Mouse (Mus musculus): ENCODE data around the gene Ptpn20.
A peak's percentile ranks its signal among the peaks of the same experiment; 100 is the strongest.

DNA sequence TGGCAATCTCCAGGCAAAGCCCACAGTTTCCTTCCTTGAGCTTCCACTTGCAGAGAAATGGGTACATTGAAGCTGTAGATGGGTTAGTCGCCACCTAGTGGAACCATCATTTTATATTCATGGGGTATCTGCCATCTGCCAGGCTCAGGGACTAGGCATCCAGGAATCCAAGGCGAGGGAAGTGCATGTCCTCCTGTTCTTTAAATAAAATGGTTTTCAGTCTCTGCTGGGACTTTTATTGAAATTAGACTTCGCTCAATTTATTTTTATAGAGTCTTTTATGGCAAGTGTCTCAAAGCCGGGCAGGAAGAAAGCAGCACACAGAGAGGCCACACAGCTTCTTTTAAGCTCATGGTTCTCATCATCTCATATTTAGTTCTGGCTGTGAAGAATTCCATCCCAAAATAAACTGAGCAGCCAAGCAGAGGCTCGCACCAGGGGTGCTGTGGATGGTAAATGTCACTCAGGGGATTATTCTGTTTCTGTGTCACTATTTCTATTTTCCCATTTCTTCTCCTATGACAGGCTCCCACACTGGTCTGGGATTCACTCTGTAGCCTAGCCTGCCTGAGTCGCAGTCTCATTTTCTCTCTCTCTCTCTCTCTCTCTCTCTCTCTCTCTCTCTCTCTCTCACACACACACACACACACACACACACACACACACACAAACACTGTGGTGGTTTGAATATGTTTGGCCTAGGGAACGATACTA is 9.1 kb upstream of the Ptpn20 start:
- peak; percentile 8; the same call in 1 of the 2 replicates for TF ChIP-seq CTCF (IDR thresholded peaks at IDR 0.05; ENCODE audit: low read depth)
- no peak for TF ChIP-seq EP300 (IDR thresholded peaks at IDR 0.05; ENCODE audit: low read depth)

Measured in heart, postnatal 0 days (tissue).